Mouse (Mus musculus) forebrain, embryonic 11.5 days (tissue): ENCODE results near the gene Rsph9. TPM values are rescaled to one million over a fixed set of nuclear protein-coding genes. Genes with fewer than 3 reads are reported as not detected.

Source experiments
- ATAC-seq: fragments of 200-750 bp; cut with Nextera tagmentation; replicated peaks from 2 replicates; pipeline ENCODE4 v1.8.0; 2017; ENCODE audit warnings: moderate TSS enrichment; ENCODE audit not compliant: low FRiP score
- DNase-seq: peaks from one replicate; pipeline ENCODE4 v3.0.0-alpha.2; 2017; ENCODE audit warnings: low spot score
- H3K27ac ChIP-seq: fragments of 300-500 bp; sonication (generic); 2 replicates; pipeline ENCODE4 v1.5.1; 2014; ENCODE audit warnings: low read depth, low read length
- H3K27me3 ChIP-seq: fragments of 300-500 bp; sonication (generic); 2 replicates; pipeline ENCODE4 v1.6.1; 2014; ENCODE audit warnings: mild to moderate bottlenecking, low read length, mixed read lengths; ENCODE audit not compliant: control insufficient read depth, insufficient read depth
- H3K36me3 ChIP-seq: fragments of 300-500 bp; sonication (generic); 2 replicates; pipeline ENCODE4 v1.6.1; 2014; ENCODE audit warnings: mild to moderate bottlenecking, low read length, moderate library complexity, mixed read lengths; ENCODE audit not compliant: control insufficient read depth, insufficient read depth
- H3K4me1 ChIP-seq: fragments of 300-500 bp; sonication (generic); replicated peaks from 2 replicates; pipeline ENCODE4 v1.6.1; 2014; ENCODE audit warnings: low read length, mixed read lengths; ENCODE audit not compliant: control insufficient read depth, insufficient read depth
- H3K4me2 ChIP-seq: fragments of 300-500 bp; sonication (generic); 2 replicates; pipeline ENCODE4 v1.6.1; 2014; ENCODE audit warnings: low read depth, mild to moderate bottlenecking, low read length, moderate library complexity, mixed read lengths; ENCODE audit not compliant: severe bottlenecking
- H3K4me3 ChIP-seq: fragments of 300-500 bp; sonication (generic); 2 replicates; pipeline ENCODE4 v1.5.1; 2014; ENCODE audit warnings: low read depth, low read length
- H3K9ac ChIP-seq: fragments of 300-500 bp; sonication (generic); 2 replicates; pipeline ENCODE4 v1.6.1; 2014; ENCODE audit warnings: low read length
- H3K9me3 ChIP-seq: fragments of 300-500 bp; sonication (generic); 2 replicates; pipeline ENCODE4 v1.6.1; 2016; ENCODE audit warnings: low read length, mixed read lengths; ENCODE audit not compliant: control insufficient read depth
- WGBS: fragments of 180-500 bp; shearing (Covaris S2); extraction: QIAGEN DNeasy Blood & Tissue Kit; methylation state at CpG from one replicate; pipeline ENCODE4 v1.1.7; 2014; 5-methylcytosine and 5-hydroxymethylcytosine counted together
- polyA plus RNA-seq: library from polyadenylated mRNA; unstranded; fragments of >200 nt; fragmentation: Nextera tagmentation; extraction: Ambion mirVana; gene quantifications from 2 replicates; pipeline ENCODE4 v1.2.1, GENCODE M21; 2014

Rsph9 gene
- polyA plus RNA-seq, 1 experiment from 2014 or later = 15.6 TPM

DNA sequence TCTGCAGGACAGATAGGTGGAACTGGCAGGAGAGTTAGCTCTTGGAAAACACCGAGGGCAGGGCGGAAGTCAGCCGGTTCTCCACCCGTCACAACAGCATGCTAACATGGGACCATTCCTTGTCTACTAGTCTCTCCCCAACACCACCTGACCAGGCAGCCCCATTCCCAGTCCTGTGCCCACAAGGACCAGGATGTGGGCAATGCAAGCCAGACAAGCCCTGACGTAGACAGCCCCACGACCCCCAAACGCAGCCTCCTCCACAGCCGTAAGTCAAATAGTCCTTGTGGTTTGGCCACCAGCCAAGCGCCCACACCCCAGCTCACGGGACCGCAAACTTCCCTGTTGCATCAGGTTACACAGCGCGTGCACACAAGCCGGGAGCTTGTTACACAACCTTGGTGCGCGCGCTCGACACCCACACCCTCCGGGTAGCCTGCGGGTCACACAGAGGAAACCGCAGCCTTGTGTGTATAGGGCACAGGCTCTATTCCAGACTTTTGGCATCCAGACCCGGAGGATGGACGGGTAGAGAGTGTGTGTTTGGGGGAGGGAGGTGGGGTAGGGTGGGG lies 70.2 kb downstream of the Rsph9 start:
- H3K36me3 ChIP-seq = no peaks in the 10 kb centered on the region
- no peaks in the 10 kb centered on the region for H3K27me3 ChIP-seq
- no peak overlapping the region for H3K4me3 ChIP-seq
- H3K9me3 ChIP-seq = no peaks in the 10 kb centered on the region
- H3K9ac ChIP-seq = no peak overlapping the region
- no peaks in the 10 kb centered on the region for H3K4me1 ChIP-seq
- no peak for DNase-seq
- H3K4me2 ChIP-seq = no peak overlapping the region
- ATAC-seq = no peak
- no peak overlapping the region for H3K27ac ChIP-seq
- 75% methylated on average over 23 of the region's 23 CpGs for WGBS

Other genes with a start within 250 kb of the Rsph9 start
- gene Vegfa, start 111.8 kb downstream of the Rsph9 start, polyA plus RNA-seq = 2.9 and 3.3 TPM in 2 replicates
- 119 and 127 TPM in 2 replicates for gene Mrps18a, start 33.2 kb downstream of the Rsph9 start, polyA plus RNA-seq
- 33.7 and 35.4 TPM in 2 replicates for gene Mad2l1bp, start 9.3 kb upstream of the Rsph9 start, polyA plus RNA-seq
- gene Gtpbp2, start 16.8 kb upstream of the Rsph9 start, polyA plus RNA-seq = 28.7 and 32.6 TPM in 2 replicates
- 14.0 and 14.3 TPM in 2 replicates for gene Polh, start 58.4 kb upstream of the Rsph9 start, polyA plus RNA-seq
- gene Xpo5, start 58.6 kb upstream of the Rsph9 start, polyA plus RNA-seq = 76.7 and 79.7 TPM in 2 replicates
- gene Polr1c, start 103.8 kb upstream of the Rsph9 start, polyA plus RNA-seq = 111 and 118 TPM in 2 replicates
- gene Yipf3, start 103.9 kb upstream of the Rsph9 start, polyA plus RNA-seq = 57.8 and 75.5 TPM in 2 replicates
- gene Lrrc73, start 109.3 kb upstream of the Rsph9 start, polyA plus RNA-seq = 2.3 and 3.8 TPM in 2 replicates
- 62.6 and 63.4 TPM in 2 replicates for gene Tjap1, start 138.8 kb upstream of the Rsph9 start, polyA plus RNA-seq
- 1.2 and 1.5 TPM in 2 replicates for gene Dlk2, start 153.2 kb upstream of the Rsph9 start, polyA plus RNA-seq
- gene Abcc10, start 184.1 kb upstream of the Rsph9 start, polyA plus RNA-seq = 7.3 and 8.3 TPM in 2 replicates
- 16.4 and 17.0 TPM in 2 replicates for gene Zfp318, start 239.5 kb upstream of the Rsph9 start, polyA plus RNA-seq